Mouse (Mus musculus): ENCODE results near the gene Zdhhc18. TPM values are rescaled to one million over a fixed set of nuclear protein-coding genes. Genes with fewer than 3 reads are reported as not detected.

Gene Zdhhc18
- total RNA-seq, 4 experiments from 2014 or later = 17.9 to 39.5 (median 29.0) TPM

GRCm38 (mm10) chr4:133630326-133630920 is 19.5 kb downstream of the Zdhhc18 start:
- DNase-seq = no peak

GRCm38 (mm10) chr4:133629191-133629590 is 20.8 kb downstream of the Zdhhc18 start:
- no peak for DNase-seq

DNA sequence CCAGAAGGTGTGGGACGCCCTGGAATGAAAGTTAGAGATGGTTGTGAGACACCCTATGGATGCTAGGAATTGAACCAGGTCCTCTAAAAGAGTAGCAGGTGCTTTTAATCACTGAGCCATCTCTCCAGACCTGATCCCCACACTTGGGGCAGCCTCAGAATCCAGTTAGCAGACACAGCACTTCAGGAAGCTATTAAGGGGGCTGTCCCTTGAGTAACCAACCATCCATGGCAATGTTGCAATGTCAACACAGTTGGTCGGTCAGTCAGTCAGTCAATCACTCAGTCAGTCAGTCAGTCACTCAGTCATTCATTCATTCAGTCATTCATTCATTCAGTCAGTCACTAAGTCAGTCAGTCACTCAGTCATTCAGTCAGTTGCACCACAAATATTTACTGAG is 21.4 kb downstream of the Zdhhc18 start:
- DNase-seq = no peak

DNA sequence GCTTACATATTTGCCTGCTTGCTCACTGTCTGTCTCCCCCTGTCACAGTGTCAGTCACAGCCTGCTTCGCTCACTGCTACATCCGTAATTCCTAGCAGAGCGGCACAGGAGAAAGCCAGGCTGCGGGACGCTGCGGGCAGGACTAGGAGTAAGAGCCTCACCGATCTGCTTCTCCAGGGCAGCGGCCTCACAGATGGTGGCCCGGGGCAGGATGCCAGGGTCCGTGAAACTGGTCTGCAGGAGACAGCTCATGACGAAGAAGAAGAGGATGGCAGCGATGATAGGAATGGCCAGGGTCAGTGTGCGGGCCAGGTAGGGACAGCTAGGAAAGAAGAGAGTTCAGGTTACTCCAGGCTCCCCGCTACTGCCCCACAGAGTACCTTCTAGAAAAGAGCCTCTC is 22.9 kb downstream of the Zdhhc18 start:
- no peak for DNase-seq

DNA sequence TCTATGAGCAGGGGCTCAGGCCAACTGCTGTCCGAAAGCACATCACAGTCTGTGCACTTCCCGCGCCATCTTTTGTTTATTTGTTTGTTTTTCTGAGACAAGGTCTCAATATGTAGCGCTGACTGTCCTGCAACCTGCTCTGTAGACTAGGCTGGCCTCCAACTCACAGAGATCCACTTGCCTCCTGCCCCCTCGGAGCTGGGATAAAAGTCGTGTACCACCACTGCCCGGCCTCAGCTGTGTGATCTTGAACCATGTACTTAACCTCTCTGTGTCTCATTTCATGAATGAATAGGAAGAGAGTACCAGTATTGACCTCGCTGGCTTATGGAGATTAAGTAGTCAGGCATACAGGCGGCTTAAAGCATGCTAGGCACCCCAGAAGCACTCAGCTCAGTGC is 23.3 kb downstream of the Zdhhc18 start:
- DNase-seq = no peak

GRCm38 (mm10) chr4:133626221-133626620 is 23.7 kb downstream of the Zdhhc18 start:
- DNase-seq = no peak

- DNase-seq = no peak
Measured at GRCm38 (mm10) chr4:133625621-133626071, 24.3 kb downstream of the Zdhhc18 start.

DNA sequence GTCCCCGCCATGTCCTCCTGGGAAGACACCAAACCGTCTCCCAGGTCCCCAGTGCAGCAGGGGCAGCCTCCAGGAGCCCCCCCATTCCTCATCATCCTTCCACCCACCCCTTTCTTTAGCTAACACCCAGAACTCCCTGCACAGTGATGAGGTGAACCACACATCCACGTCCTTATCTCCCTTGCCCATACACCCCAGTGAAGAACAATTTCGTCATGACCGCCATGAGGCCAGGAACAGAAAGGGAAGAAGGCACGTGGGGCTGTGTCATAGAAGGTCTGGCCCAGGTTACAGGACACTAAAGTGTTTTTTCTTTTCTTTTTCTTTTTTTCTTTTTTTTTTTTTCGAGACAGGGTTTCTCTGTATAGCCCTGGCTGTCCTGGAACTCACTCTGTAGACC is 25.1 kb downstream of the Zdhhc18 start:
- DNase-seq = no peak

- DNase-seq = no peak
Measured at GRCm38 (mm10) chr4:133622161-133622695, 27.7 kb downstream of the Zdhhc18 start.

GRCm38 (mm10) chr4:133620668-133621067 is 29.3 kb downstream of the Zdhhc18 start:
- DNase-seq = no peak

DNA sequence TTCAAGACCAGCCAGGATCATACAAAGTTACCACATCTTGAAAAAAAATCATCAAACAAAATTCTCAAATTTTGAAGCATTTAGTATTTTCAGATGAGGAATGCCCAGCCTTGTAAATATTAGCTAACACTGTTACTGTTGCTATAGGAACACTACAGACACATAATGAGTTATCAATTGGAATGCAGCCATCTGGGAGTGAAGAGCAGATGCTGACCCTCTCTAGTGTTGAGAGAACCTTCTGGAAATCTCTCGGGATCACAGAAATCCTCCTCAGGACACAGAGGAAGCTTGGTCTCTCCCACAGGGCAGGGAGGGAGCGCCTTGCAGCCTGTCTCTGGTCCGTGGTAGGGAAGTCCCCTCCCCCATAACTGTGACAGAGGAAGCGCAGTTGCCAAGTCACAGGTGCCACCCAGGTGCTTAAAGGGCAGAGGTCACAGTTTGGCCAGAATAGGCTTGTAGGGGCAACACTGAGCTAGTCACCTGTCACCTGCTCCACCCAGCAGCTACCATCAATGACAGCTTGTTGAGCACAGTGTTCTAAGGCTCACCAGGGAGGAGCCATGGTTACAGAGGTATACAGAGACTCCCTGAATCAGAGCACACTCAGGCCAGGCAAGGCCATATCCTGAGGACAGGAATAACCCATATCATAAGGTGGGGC is 30.3 kb downstream of the Zdhhc18 start:
- no peak for DNase-seq

DNA sequence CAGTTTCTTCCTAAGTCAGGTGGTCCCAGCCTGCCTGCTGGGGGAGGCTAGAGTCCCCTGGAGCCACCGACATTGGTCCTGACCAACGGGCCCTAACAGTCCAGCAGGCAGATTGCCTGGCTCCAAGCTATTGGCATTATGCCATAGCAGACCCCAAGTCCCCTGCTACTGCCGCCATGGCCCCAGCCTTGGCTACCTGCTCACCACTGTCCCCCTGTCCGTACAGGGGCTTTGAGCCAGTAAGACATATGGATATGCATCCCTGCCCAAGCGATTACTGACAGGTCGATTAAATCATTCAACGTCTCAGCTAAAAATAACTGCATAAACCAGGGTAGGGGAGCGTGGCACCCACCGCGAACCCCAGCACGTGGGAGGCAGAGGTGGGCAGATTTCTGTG is 32.0 kb downstream of the Zdhhc18 start:
- no peak for DNase-seq

DNA sequence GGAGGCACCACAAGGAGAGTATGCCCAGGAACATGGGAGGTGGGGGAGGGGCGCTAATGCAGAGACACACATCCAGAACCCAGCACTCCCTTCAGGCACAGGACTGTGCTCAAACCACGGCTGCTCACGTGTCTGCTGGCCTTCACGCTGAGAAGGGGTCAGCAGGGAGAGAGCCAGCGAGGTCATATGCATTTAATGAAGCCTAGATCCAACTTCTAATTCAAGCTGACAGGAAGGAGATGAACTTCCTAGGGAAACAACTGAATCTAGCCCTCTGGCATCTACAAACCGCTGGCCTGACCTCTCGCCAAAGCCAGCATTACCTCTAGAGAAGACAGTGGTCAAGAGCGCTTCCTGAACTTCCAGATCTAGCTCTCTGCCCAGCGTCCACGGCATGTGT is 34.5 kb downstream of the Zdhhc18 start:
- no peak for DNase-seq

DNA sequence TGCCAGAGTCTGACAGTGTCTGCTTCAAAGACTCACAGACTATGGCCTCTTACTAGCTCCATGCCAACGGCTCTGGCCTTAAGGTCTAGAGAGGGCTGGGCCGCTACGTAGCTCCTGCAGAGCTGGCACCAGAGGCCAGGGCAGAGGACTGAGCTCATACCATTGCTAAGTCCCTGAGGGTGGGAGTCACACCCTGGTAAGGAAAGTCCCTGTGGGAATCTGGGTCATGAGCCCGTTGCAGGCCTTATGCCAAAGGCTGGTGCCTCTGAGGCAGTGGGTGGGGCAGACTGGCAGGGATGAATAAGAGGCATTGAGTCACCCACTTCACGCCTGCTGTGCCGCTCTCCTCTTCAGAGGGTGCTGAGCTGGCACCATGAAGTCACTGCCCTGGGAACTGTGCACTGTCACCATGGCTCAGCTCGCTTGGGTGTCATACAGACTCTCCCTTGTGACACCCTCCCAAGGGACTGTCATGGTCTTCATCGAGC is 35.6 kb downstream of the Zdhhc18 start:
- peak; percentile 87 for DNase-seq

DNA sequence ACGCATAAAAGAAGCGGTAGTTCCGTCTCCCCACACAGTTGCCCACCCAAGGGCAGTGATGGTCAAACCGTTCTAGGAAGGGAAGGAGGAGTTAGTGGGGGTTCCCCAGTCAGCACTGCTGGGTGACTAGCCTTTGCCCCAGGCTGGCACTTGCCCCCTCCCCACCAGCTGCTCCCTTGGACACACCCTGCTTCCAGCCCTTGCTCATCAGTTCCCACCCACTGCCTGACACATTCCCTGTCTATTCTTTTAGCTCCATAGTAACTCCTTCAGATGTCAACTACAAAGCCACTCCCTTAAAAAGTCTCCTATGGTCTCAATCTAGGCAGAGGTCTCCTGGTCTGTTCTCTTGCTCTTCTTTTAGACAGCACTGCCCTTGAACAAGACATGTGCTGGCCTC is 36.1 kb downstream of the Zdhhc18 start:
- no peak for DNase-seq

DNA sequence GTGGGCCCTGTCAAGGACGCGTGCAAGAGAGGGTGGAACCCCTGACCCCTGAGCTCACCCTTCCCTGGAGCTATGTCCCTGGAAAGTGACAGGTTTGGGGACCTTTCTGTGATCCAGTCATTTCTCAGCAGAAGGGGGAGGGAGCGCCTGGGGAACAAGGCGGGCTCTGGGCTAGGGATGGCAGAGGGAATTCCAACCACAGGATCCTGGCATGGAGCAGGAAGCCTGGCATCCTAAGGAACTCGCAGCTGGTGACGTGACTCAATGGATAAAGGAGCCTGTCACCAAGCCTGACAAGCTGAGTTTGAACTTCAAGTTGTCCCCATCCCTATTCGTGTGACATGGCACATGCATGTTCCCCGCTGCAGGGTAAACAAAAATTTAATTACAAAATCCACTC is 36.9 kb downstream of the Zdhhc18 start:
- no peak for DNase-seq

GRCm38 (mm10) chr4:133612416-133612815 is 37.5 kb downstream of the Zdhhc18 start:
- no peak for DNase-seq

GRCm38 (mm10) chr4:133611815-133612214 is 38.1 kb downstream of the Zdhhc18 start:
- no peak for DNase-seq

- peak; percentile 68 for DNase-seq
Measured at GRCm38 (mm10) chr4:133609719-133610118, 40.2 kb downstream of the Zdhhc18 start.

DNA sequence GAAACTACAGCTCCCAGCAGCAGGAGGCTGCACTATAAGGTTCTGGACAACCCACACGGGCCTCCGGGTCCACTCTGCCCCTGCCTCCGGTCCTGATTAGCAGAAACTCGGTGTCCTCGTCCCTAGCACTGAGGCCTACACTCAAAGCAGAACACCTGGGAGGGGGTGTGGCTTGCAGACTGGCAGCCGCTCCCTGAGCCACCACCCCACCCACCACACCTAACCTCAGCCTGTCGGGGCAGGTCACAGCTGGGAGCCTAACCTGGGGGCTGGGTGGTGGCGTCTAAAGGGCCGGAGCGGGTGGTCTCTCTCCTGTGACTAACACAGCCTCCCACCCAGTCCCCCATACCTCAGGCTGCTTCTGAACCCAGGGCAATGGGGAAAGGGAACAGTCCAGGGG is 42.7 kb downstream of the Zdhhc18 start:
- no peak for DNase-seq

- no peak for DNase-seq
Measured at GRCm38 (mm10) chr4:133605330-133605729, 44.6 kb downstream of the Zdhhc18 start.

DNA sequence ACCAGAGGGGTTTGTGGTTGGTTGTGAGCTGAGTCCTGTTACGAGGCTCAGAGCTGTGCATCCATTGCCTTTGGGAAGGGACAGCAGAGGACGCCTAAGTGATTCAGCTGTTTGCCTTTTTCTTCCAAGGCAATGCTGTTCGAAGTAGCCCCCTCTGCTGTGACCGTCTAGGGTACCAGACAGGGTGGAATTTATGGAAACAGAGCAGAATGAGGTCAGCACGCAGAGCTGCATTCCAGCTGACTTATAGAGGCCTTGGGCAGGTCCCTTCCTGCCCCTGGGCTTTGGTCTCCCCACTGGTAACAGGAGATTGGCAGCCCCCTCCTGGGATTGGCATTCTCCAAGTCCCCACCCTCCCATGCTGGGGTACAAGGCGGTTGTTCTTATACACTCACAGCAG is 45.1 kb downstream of the Zdhhc18 start:
- no peak for DNase-seq

- DNase-seq = no peak
Measured at GRCm38 (mm10) chr4:133604175-133604574, 45.8 kb downstream of the Zdhhc18 start.

- DNase-seq = no peak
Measured at GRCm38 (mm10) chr4:133603056-133603455, 46.9 kb downstream of the Zdhhc18 start.
